ENCODE assay signal across 8 mouse cellular contexts in the genomic region with DNA sequence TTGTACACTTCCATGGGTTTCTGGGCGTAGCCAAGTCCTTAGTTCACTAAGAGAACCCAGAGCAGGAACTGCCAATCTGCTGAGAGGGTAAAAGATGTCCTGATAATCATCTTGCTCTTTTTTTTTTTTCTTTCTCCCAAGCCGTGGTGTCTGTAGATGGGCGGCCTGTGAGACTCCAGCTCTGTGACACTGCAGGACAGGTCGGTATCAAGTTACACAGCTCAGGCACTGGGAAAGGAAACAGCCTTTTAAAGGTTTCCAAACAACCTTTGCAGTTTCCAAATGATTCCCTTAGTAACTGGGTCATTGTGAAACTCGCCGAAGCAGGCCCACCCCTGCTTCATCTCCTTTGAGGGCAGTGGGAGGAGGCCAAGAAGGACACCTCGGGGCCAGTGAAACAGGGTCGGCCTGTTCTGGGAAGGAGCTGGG. TPM values are rescaled to one million over a fixed set of nuclear protein-coding genes. Genes with fewer than 3 reads are reported as not detected.
A peak's percentile ranks its signal among the peaks of the same experiment; 100 is the strongest.
DNase-seq lines count a peak whose midpoint lies in the region; ATAC-seq and TF ChIP-seq lines count a peak whose summit lies in the region.

No protein-coding gene starts in this region.

- no peak overlapping the region for H3K27ac ChIP-seq in embryonic fibroblast, embryonic 13.5 days (ENCODE audit: insufficient read depth, low read length)
- peak overlapping the region; percentile 80 for H3K27ac ChIP-seq in intestine, embryonic 16.5 days (ENCODE audit: low read length)
- no peak overlapping the region for H3K27ac ChIP-seq in midbrain, embryonic 15.5 days
- no peak overlapping the region for H3K27ac ChIP-seq in thymus, adult 2 months (ENCODE audit: control insufficient read depth, insufficient read depth, low read length)

- no peaks in the 10 kb centered on the region for H3K36me3 ChIP-seq in intestine, embryonic 16.5 days (ENCODE audit: control insufficient read depth, insufficient read depth, low read length)
- peaks cover 12% of the 10 kb centered on the region; the same call in 1 of the 2 replicates for H3K36me3 ChIP-seq in midbrain, embryonic 15.5 days (replicated peaks)
- H3K36me3 ChIP-seq in thymus, adult 2 months (ENCODE audit: control insufficient read depth, insufficient read depth, low read length), result no peaks in the 10 kb centered on the region

- peak overlapping the region; percentile 94 for H3K9ac ChIP-seq in intestine, embryonic 16.5 days (ENCODE audit: low read depth, low read length)
- H3K9ac ChIP-seq in midbrain, embryonic 15.5 days, result peak overlapping the region; percentile 86; the same call in 1 of the 2 replicates

- TF ChIP-seq CTCF in embryonic fibroblast, embryonic 13.5 days (IDR thresholded peaks at IDR 0.05; ENCODE audit: borderline replicate concordance, insufficient read depth, low read length), result no peak
- no peak for TF ChIP-seq CTCF in thymus, adult 2 months (IDR thresholded peaks at IDR 0.05; ENCODE audit: borderline replicate concordance, control insufficient read depth, extremely low read depth, insufficient read depth, low read length, poor library complexity)

- H3K9me3 ChIP-seq in intestine, embryonic 16.5 days (ENCODE audit: control insufficient read depth, low read length), result no peaks in the 10 kb centered on the region
- H3K9me3 ChIP-seq in midbrain, embryonic 15.5 days, result no peaks in the 10 kb centered on the region

- peak; percentile 52 for DNase-seq in adrenal gland, adult 2 months
- DNase-seq in adrenal gland, adult 18-20 months (ENCODE audit: low spot score in 2 of 2), result no peak
- peak; percentile 63 for DNase-seq in 3T3-L1 (ENCODE audit: low read depth, low spot score)
- DNase-seq in frontal cortex, postnatal 14 days (ENCODE audit: low spot score in 2 of 2), result no peak
- DNase-seq in thymus, adult 2 months, result no peak

- H3K27me3 ChIP-seq in intestine, embryonic 16.5 days (replicated peaks; ENCODE audit: control insufficient read depth, insufficient read depth, low read length), result no peaks in the 10 kb centered on the region
- H3K27me3 ChIP-seq in midbrain, embryonic 15.5 days (replicated peaks), result no peaks in the 10 kb centered on the region
- H3K27me3 ChIP-seq in thymus, adult 2 months (ENCODE audit: control insufficient read depth, insufficient read depth, low read length), result peaks cover 8% of the 10 kb centered on the region

- TF ChIP-seq POLR2A in embryonic fibroblast, embryonic 13.5 days (IDR thresholded peaks at IDR 0.05; ENCODE audit: low read depth, low read length), result no peak
- TF ChIP-seq POLR2A in thymus, adult 2 months (IDR thresholded peaks at IDR 0.05; ENCODE audit: control insufficient read depth, extremely low read depth, insufficient read depth, low read length, poor library complexity), result no peak

- no peaks in the 10 kb centered on the region for H3K4me1 ChIP-seq in embryonic fibroblast, embryonic 13.5 days (ENCODE audit: control insufficient read depth, insufficient read depth, low read length)
- peaks cover 20% of the 10 kb centered on the region for H3K4me1 ChIP-seq in intestine, embryonic 16.5 days (ENCODE audit: control insufficient read depth, insufficient read depth, low read length)
- H3K4me1 ChIP-seq in midbrain, embryonic 15.5 days, result peaks cover 20% of the 10 kb centered on the region
- H3K4me1 ChIP-seq in thymus, adult 2 months (replicated peaks; ENCODE audit: control insufficient read depth, insufficient read depth, low read length), result no peaks in the 10 kb centered on the region; the same call in 1 of the 2 replicates

- 10% methylated on average over 8 of the region's 8 CpGs for WGBS in intestine, embryonic 16.5 days
- 8% methylated on average over 8 of the region's 8 CpGs for WGBS in midbrain, embryonic 15.5 days
- 47% methylated on average over 8 of the region's 8 CpGs for WGBS in thymus, adult 2 months

- H3K4me3 ChIP-seq in embryonic fibroblast, embryonic 13.5 days (ENCODE audit: insufficient read depth, low read length), result peak overlapping the region; percentile 73
- H3K4me3 ChIP-seq in intestine, embryonic 16.5 days (ENCODE audit: low read length), result peak overlapping the region; percentile 77
- peak overlapping the region; percentile 92 for H3K4me3 ChIP-seq in midbrain, embryonic 15.5 days
- no peak overlapping the region for H3K4me3 ChIP-seq in thymus, adult 2 months (ENCODE audit: control insufficient read depth, insufficient read depth, low read length)

- H3K4me2 ChIP-seq in intestine, embryonic 16.5 days (ENCODE audit: low read depth, low read length), result peak overlapping the region; percentile 51
- H3K4me2 ChIP-seq in midbrain, embryonic 15.5 days, result peak overlapping the region; percentile 54

- no peak for ATAC-seq in intestine, embryonic 16.5 days
- no peak for ATAC-seq in midbrain, embryonic 15.5 days (replicated peaks)

RNA-seq across cellular contexts. Expression of a gene that starts 1.6 kb away (rescaled TPM):
- 10 to 100 TPM; 31.7 to 43.0 TPM for total RNA-seq in adrenal gland, adult 2 months (2021)
- 12.3 and 13.6 TPM in 2 replicates for polyA plus RNA-seq in adrenal gland, adult 2 months (2012; rRNA removed)
- 10 to 100 TPM; 42.5 to 42.8 TPM for total RNA-seq in adrenal gland, adult 18-20 months (2021)
- 19.5 and 20.0 TPM in 2 replicates for polyA plus RNA-seq in embryonic fibroblast, embryonic 13.5 days (2011; ENCODE audit: insufficient read length, low read depth, missing spikeins)
- 5.3 and 5.5 TPM in 2 replicates for polyA plus RNA-seq in intestine, embryonic 16.5 days (2015; fragmentation: Nextera tagmentation; extraction: Ambion mirVana)
- 11.3 and 11.8 TPM in 2 replicates for polyA plus RNA-seq in midbrain, embryonic 15.5 days (2015; fragmentation: Nextera tagmentation; extraction: Ambion mirVana)
- 3.1 and 3.5 TPM in 2 replicates for polyA plus RNA-seq in thymus, adult 2 months (2012; rRNA removed)

Comparison
In these comparisons a context has a peak if more than half of its experiments do, and no peak if none do; other contexts are left out.
1. DNase-seq: peak in adrenal gland, adult 2 months (single experiment) and 3T3-L1 (single experiment); none in adrenal gland, adult 18-20 months (0 of 2), frontal cortex, postnatal 14 days (0 of 2) and thymus, adult 2 months (single experiment).